Mouse (Mus musculus) gastrocnemius, postnatal 14 days (tissue): ENCODE data around the gene Myt1. TPM values are rescaled to one million over a fixed set of nuclear protein-coding genes. Genes with fewer than 3 reads are reported as not detected.

ENCODE experiments used
- DNase-seq: peaks from one replicate; pipeline ENCODE4 v3.0.0; 2021; ENCODE audit warnings: mixed read lengths
- intact Hi-C: fragments of 180-260 bp; cut with DNase I; formaldehyde crosslinking; loops from one replicate; pipeline ENCODE4 v1.15.1; 2025; ENCODE audit warnings: low total_unique reads
- long read RNA-seq, 2 experiments: library from polyadenylated mRNA; stranded (forward); transcript quantifications; one replicate each; pipeline ENCODE4 v2.0.0; 2021
- total RNA-seq, 2 experiments: library from RNA; stranded (reverse); gene quantifications; 2 replicates each; pipeline ENCODE4 v1.2.3; 2021

Myt1 gene
- total RNA-seq, result not detected
- long read RNA-seq, experiment 1, result 0 reads
- long read RNA-seq, experiment 2, result 0 reads

DNA sequence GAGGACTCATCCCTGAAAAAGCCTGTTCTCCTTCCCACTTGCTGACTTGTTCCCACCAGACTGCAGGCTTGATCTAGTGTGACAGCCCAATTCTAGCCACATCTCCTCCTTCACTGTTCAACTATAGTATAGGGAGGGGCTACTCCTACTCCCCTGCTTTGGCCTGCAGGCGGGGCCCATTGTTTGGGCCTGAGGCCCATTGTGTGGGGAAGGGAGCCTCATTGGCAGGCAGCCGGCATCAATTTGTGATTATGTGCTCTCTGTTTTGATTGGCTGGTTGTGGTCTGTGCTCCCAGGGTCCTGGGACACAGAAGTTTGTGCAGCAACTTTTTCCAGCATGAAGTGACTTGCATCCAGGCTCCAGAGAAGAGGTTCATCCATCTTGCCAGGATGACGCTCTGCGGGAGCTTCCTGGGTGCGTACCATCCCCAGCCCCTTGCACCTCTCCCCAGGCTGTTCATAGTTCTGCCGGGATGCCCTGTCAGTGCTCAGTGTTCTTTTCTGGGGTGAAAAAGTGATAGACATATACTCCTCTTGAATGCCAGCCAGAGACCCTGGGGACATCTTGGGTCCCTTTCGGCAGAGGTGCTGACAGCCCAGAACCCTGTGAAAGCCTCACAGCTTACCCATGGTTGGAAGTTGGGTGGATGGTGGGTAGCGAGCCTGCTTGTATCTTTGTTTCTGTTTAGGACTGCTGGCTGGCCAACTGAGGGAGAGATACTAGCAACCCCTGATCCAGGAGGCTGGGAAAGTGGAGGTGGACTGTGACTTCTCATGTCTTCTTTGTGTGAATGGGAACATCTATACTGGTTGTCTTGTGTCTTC lies at the start of gene Myt1:
Myt1 (plus strand) TSS at position 327 of the 825 bp plus-strand sequence.
- no peak for DNase-seq

DNA sequence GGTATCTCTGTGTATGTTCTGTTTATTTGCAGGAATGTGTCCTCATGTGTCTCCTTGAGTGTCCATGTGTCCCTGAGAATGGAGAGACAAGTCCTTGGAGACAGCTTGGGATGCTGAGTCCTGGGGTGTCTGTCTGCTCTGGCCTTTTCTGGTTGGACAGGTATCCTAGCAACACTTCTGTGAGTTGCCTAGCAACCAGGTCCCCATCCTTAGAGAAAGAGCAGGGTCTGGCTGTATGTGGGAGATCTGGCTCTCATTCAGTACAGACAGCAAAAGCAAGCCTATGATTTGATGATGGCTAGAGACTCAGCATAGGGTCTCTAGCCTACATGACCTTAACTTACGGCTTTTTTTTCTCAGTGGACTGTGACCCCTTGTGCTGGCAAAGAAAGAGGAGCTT lies 49.4 kb upstream of the Myt1 start:
- no peak for DNase-seq
- intact Hi-C loops, result no loop called here

More for the DNA sequence above, at the start of gene Myt1:
- intact Hi-C loops, result no loop called here

DNA sequence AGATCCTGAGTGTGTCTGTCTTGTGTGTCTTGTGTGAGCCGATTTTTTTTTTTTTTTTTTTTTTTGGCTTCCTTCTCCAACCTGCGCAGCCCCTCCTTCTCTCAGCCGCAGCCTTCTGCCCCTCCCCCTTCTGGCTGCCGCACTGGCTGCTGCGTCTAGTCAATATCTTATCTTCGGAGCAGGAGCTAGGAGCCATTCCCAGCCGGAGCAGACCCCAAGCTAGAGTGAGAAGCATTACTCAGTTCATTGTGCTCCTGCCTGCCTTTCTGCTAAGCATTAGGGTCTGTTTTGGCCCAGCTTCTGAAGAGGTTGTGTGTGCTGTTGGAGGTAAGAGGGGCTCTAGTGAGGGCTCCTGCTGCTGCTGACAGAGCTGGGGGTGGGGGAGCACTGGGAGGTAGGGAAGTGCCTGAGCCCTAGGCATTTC lies 48.2 kb upstream of the Myt1 start, which contains the start of gene Oprl1:
Oprl1 (plus strand) TSS at position 114 of the 424 bp plus-strand sequence.
- intact Hi-C loops, result no loop called here
- no peak for DNase-seq

DNA sequence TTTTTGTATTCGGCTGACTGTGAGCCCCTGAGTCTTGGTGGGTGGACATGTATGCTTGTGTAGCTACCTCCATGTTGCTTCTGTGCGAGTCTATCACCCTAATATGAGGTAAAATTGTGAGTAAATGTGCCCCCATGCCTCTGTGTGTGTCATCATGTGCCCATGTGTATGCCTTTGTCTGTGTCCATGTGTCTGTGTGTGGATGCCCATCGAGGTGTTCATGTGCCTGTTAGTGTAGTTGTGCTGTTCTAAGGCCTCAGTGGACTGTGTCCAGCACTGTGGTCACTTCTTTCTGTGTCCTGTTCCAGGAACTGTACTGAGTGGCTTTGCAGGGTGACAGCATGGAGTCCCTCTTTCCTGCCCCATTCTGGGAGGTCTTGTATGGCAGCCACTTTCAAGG lies 47.8 kb upstream of the Myt1 start:
- no peak for DNase-seq

DNA sequence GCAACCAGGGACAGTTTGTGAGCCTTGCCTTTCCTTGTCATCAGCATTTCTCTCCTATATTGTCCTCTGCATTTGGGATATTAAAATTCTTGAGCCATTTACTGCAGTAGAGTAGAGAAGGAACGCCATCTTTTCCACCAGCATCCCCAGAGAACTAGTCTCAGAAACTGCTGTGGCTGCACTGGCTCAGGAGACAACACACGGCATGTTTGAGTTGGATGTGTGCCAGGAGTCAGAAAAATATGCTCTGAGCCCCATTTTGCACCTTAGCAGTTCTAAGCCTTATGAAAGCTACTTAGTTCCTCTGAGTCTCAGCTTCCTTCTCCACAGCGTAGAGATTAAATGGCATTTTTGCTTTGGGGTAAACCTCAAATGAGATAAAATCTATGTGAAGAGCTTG lies 46.1 kb upstream of the Myt1 start:
- no peak for DNase-seq
- intact Hi-C loops, result no loop called here

More for the DNA sequence above, 47.8 kb upstream of the Myt1 start:
- intact Hi-C loops, result no loop called here

DNA sequence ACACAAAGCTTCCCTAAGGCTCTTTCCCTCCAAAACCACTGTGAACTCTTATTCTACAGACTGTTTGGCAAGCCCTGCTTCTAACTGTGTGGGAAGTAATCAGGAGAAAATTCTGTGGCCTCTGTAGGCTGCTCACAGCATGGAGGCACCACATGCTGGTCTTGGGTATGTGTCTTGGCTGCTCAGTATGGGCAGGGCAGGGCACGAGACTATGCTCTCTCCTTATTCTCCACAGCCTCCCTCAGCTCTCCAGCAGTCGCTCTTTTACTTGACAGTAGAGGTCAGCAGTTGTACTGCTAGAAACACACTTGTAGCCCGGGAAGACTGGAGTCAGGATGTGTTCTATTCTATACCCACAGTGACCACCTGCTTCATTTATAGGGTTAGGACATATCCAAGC lies 43.1 kb upstream of the Myt1 start:
- intact Hi-C loops, result loop anchor here (10.0 kb wide), 1 partner anchor 145 kb away; the partner anchor contains the start of gene Polr3k
- DNase-seq, result no peak

DNA sequence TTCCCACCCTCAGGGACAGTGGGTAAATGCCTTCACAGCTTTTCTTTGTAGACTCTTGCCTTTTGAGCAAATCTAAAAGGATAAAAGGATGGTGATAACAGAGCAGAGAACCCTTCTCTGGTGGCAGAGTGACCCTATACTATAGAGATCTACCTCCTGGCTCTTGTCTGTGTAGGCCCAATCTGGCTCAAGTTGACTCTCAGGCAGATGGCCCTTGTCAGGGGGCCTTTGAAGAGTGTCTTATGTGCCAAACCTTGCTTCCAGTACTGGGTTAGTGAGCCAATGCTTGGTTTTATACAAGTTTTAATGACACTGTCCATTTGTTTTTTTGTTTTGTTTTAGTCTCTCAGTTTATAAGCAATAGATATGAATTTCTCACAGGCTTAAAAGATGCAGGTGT lies 41.9 kb upstream of the Myt1 start:
- no peak for DNase-seq

DNA sequence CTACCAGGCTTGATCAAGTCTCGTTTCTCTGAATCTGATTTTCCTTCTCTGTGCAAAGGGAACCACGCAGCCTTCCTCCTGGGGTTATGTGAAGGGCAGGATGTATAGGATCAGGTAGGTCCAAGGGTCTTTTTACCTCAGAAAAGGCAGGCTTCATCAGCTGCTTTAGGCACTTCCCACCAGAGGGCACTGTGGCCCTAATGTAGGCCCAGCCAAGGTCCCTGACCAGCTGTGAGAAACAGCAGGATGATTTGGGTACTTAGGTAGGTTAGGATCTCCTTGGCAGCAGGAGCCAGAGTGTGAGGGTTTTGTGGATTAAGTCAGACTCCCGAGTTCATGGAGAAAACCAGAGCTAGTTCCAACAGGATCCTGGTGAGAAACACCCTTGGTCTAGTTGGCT lies 40.9 kb upstream of the Myt1 start:
- intact Hi-C loops, result loop anchor here (10.0 kb wide), 1 partner anchor 143 kb away; the partner anchor contains the start of gene Polr3k
- DNase-seq, result no peak

More for the DNA sequence above, 41.9 kb upstream of the Myt1 start:
- intact Hi-C loops, result loop anchor here (10.0 kb wide), 1 partner anchor 144 kb away; the partner anchor contains the start of gene Polr3k

DNA sequence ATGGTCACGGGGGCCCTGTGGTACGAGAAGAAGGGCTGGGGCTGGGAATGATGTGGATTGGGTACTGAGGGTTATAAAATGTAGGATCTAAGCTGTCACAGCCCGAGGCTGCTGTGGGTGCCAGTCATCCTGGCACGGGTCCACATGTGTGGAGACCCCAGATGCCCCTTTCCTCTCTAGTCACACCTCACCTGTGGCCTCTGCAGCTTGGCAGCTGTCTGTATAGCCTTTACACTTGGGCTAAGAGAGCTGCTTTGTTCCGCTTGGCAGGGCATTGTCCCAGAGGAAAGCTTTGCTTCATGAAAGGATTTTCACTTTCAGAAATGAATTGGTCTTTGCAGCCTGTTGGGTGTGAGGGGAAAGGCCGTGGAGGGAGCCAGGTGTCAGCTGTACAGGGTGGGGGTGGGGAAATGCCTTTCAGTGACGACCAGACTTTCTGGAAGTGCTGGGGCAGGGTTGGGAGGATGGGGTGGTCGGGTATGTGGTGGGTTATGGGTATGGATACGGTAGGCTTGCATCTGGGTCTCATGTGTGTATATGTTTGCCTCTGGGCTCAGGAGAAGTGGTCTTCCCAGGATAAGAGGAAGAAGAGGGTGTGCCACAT lies 35.4 kb upstream of the Myt1 start:
- no peak for DNase-seq
- intact Hi-C loops, result loop anchor here (10.0 kb wide), 1 partner anchor 137 kb away; the partner anchor contains the start of gene Polr3k

DNA sequence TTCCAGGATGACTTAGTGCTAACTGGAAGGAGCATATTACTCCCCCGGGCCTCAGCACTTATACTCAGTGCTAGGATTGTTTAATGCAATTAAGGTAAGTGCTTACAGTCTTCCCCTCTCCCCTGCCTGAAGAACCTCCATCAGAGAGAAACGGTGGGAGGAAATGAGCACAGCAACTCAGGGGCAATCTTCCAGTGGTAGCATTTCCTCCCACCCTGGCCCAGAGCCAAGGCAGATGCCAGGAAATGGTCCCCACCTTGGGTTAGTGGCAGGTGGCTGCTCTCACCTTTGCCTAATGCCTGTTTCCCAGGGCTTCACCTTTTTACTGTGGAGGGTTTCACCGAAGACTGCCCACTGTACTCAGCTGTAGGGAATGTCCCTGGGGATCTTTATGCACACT lies 33.1 kb upstream of the Myt1 start:
- intact Hi-C loops, result no loop called here

DNA sequence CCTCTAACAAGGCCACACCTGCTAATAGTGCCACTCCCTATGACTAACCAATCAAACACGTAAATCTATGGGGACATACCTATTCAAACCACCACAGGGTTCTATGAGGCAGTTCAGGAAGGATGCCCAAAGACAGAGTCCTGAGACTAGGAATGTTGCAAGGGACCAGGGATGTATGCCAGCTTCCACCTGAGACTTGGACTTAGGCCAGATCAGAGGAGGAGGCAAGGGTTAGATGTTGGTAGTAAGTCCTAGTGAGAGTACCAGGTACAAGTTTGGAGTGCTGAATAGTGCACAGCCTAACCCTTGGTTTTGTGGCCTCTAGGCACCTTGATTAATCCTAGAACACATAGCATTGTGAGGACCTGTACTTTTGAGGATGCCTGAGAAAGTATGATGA lies 10.5 kb upstream of the Myt1 start:
- DNase-seq, result no peak
- intact Hi-C loops, result no loop called here

More for the DNA sequence above, 33.1 kb upstream of the Myt1 start:
- DNase-seq, result no peak

DNA sequence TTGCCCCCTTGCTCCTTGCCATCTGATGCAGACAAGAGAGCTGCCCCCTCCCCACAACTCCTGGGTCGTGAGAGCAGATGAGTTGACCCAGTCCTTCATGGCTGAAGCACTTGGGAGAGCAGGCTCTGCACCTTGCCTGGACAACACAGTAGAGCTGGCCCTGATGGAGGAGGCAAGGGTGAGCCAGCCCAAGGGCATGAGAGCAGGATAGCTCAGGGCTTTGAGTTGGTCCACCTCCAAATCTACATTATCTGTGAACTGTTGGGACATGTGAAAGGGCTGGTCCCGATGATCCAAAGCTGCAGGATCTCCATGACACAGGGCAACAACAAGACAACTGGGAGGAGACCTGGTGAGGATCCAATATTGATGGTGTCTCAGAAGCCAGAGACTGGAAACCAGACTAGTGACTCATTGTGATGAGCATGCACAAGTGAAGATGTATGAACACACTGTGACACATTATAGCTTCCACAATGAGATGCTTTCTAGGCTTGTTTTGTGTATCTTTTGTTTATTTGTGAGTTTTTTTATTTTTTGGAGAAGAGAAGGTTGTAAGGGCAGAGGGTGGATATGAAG lies 4.9 kb upstream of the Myt1 start:
- DNase-seq, result no peak
- intact Hi-C loops, result no loop called here

DNA sequence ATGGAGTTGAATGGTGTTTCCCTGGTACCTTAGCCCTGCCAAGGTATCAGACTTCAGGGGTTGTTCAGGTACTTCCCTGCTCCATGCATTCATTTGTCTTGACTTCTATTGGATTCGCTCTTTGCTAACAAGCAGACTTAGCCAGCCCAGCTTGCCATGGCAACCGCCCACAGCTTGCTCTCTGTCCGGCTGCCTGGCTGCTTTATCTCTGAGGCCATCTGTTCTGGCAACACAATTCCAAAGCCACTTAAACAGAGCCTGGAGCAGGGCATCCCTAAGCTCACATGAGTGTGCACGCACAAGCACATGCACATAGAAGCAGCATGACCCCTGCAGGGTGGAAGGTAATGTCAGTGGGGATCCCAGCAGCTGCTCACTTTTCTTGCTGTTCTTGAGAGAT lies 4.1 kb upstream of the Myt1 start:
- DNase-seq, result no peak
- intact Hi-C loops, result no loop called here

DNA sequence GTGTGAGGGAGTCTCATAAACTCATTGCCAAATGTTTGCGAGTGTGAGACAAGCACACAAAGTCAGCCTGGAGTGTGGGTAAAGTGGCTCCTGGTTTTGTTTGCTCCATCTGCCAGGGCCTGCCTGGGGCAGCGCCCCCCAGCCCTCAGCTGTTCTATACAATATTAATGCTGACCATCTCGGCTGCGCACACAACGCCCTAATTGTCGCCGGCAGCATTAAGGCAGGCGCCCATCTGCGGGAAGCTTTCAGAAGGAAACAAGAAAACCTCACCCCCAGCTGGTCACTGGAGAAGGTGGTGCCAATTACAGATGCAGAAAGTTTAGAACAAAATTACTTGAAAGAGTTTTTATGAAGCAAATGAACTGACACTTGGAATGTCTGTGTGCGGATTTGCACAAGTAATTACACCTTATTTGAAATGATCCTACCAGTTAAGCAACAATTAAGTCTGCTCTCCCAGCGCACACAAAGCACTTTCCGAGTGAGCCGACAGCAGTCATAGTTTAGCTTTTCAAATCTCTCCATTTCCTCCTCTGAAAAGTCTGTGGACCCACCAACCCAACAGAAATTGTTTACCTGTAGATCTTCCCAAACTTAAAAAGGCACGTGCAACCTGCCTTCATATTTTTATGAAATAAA lies 875 bp downstream of the Myt1 start:
- no peak for DNase-seq
- intact Hi-C loops, result no loop called here

DNA sequence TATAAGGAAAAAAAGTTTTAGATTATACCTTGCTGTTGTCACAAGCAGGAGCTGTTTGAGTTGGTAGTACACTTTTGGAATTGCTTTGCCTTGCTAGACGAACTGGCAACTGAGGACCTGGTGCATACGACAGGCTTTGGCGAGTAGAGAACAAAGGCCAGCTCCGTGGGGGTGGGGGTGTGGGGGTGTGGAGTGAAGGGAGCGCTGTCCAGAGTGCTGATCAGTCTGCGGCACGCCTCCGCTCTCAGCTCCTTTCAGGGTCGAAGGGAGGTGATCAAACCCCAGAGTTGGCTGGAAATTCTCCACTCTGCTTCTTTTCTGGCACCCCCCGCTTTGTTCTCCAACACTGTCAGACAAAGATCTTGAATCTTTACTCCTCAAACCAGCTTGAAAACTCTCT lies 1.5 kb downstream of the Myt1 start:
- intact Hi-C loops, result no loop called here
- peak; percentile 6 for DNase-seq

DNA sequence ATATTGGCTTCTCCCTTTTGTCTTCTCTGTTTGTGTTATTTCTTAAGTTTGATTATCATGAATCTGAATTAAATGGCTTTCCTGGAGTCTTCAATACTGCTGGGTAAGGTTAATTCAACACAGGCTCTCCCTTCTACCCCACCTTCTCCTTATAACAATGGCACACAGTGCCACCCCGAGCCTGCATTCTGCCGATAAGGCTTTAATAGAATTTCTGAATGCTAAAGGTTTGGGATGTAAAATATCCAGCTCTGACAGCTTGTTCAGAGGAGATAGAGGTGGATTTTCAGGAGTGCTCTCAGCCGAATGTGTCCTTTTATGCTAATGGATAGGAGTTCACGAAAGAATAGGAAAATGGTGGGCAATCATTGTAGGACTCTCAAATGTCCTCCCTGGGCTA lies 2.1 kb downstream of the Myt1 start:
- no peak for DNase-seq
- intact Hi-C loops, result no loop called here

DNA sequence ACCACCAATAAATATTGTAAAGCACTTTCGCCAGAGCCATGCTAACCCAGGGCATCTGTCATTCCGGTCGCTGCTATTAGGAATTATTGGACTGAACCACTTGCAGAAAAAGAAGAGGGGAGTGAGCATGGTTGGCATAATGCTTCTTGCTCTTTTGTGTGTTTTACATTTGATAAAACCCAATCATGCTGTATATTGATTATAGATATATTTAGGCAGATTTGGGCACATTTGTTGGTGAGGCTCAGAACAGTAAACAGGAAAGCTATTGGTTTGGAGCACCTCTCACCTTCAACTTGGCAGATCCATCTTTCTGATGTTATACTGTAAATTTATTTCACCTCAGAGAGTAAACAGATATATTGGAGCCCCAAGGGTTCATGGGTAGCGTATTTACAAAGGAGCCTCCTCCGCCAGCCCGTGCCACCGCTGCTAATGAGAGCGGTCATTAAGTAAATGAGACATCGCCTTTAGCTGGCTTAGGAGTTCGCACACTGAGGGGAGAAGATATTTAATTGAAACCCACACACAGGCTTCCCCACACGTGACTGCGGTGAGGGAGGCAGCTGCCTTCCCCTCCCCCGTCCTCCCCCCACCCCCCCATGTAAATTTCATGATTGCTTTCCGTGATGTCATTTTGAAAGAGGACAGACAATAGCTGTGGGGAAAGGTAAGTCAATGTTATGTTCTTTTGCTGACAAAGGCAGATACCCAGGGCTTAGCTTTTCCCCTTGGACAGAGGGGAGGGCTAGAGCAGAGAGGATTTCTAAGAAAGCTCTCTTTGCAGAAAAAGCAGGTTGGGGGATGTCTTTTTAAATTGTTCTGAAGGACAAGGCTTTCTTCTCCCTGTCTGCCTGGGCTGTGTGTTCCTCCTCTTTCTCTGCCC lies 3.8 kb downstream of the Myt1 start:
- intact Hi-C loops, result no loop called here
- no peak for DNase-seq

DNA sequence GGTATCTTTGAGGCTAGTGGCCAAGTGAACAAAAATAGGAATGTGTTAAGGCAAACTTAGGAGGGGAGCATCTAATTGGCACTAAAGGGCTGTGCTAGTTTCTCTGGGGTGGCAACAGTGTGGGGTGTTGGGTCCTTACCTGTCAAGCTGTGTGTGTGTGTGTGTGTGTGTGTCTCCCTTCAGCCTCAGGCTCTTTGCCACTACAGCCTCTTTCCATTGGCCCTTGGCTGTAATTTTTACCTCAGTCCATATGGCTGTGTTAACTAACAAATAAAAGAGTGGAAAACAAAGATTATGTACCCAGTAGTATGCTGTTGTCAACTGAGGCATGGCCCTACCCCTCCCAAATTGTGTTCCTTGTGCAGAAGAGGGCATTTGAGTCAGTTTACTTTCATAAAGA lies 5.3 kb downstream of the Myt1 start:
- intact Hi-C loops, result no loop called here
- no peak for DNase-seq

DNA sequence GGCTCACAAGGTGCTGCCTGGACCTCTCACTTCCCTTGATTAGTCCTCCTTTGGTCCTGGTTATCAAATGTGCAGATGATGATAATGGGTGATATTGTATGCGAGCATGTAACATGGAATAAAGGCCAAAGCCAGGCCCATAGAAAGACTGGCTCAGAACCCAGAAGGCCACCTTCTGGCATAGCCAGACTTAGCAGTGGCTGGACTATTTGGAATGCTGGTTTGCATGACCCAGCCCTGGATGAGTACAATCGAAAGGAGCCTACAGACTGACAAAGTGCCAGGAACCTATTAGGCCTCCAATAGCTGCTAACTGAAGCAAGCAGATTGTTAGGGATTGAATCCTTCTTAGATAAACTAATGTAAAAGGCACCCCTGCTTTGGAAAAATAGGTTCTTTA lies 6.3 kb downstream of the Myt1 start:
- intact Hi-C loops, result no loop called here
- no peak for DNase-seq
